Mouse (Mus musculus) megakaryocyte, embryonic 14.5 days (primary cell): Measurements from ENCODE around the gene Dennd5b.

Experiments used
- FLI1 ChIP-seq: IDR thresholded peaks from 2 replicates; pipeline ENCODE4 v1.6.1; 2012; ENCODE audit warnings: low read length, inconsistent platforms, mixed read lengths
- GATA1 ChIP-seq: IDR thresholded peaks from 3 replicates; pipeline ENCODE4 v1.6.1; 2012; ENCODE audit warnings: mixed read lengths, low read length, inconsistent platforms, borderline replicate concordance

GRCm38 (mm10) chr6:149040099-149040498, 61.4 kb downstream of the Dennd5b start:
- TF ChIP-seq GATA1: no peak
- TF ChIP-seq FLI1: no peak
